Mouse (Mus musculus) brain, embryonic 14.5 days (tissue): ENCODE data around the gene Clec10a. TPM values are rescaled to one million over a fixed set of nuclear protein-coding genes. Genes with fewer than 3 reads are reported as not detected.

ENCODE experiments used
- DNase-seq: peaks from one replicate; pipeline ENCODE4 v3.0.0-alpha.2; 2011; ENCODE audit warnings: low read depth
- CTCF ChIP-seq: fragments of 200-500 bp; IDR thresholded peaks from 2 replicates; pipeline ENCODE4 v1.5.1; 2012; ENCODE audit warnings: inconsistent platforms, mild to moderate bottlenecking, moderate library complexity, borderline replicate concordance; ENCODE audit not compliant: insufficient read depth, insufficient read length; ENCODE audit errors: extremely low read depth
- POLR2A ChIP-seq: fragments of 200-500 bp; IDR thresholded peaks from 2 replicates; pipeline ENCODE4 v1.6.1; 2012; ENCODE audit warnings: mild to moderate bottlenecking, inconsistent platforms, borderline replicate concordance; ENCODE audit not compliant: poor library complexity, insufficient read depth, insufficient read length, severe bottlenecking; ENCODE audit errors: extremely low read depth
- polyA plus RNA-seq: library from polyadenylated mRNA; depleted of rRNA; stranded (reverse); fragments of >200 nt; gene quantifications from 2 replicates; pipeline ENCODE4 v1.2.3, GENCODE M21; 2012

The Clec10a gene
- polyA plus RNA-seq, 1 experiment: 0.60 TPM

GRCm38 (mm10) chr11:70189319-70190134 is 33.5 kb downstream of the Clec10a start:
- no peak for DNase-seq
- TF ChIP-seq CTCF: no peak

GRCm38 (mm10) chr11:70191188-70191587 is 35.2 kb downstream of the Clec10a start:
- TF ChIP-seq POLR2A (no peak), CTCF (no peak)
- DNase-seq: no peak

- TF ChIP-seq CTCF: no peak
- no peak for TF ChIP-seq POLR2A
- DNase-seq: no peak
Observed at GRCm38 (mm10) chr11:70192157-70192556, 36.2 kb downstream of the Clec10a start.

- TF ChIP-seq CTCF (no peak), POLR2A (no peak)
- DNase-seq: no peak
Observed at GRCm38 (mm10) chr11:70193354-70194285, 37.6 kb downstream of the Clec10a start.

GRCm38 (mm10) chr11:70198332-70198731 is 42.3 kb downstream of the Clec10a start:
- no peak for DNase-seq
- no peak for TF ChIP-seq CTCF
- TF ChIP-seq POLR2A: no peak

GRCm38 (mm10) chr11:70199107-70199506 is 43.1 kb downstream of the Clec10a start:
- no peak for TF ChIP-seq CTCF
- no peak for TF ChIP-seq POLR2A
- DNase-seq: no peak

- no peak for TF ChIP-seq POLR2A
- no peak for TF ChIP-seq CTCF
- DNase-seq: no peak
Observed at GRCm38 (mm10) chr11:70200036-70200608, 44.1 kb downstream of the Clec10a start.

GRCm38 (mm10) chr11:70201691-70202090 is 45.7 kb downstream of the Clec10a start:
- peak; percentile 90 for DNase-seq

GRCm38 (mm10) chr11:70206801-70207200 is 50.8 kb downstream of the Clec10a start:
- TF ChIP-seq CTCF: no peak
- TF ChIP-seq POLR2A: no peak
- DNase-seq: no peak

More at GRCm38 (mm10) chr11:70201691-70202090, 45.7 kb downstream of the Clec10a start:
- TF ChIP-seq CTCF (peak; percentile 94), POLR2A (no peak)

GRCm38 (mm10) chr11:70207283-70207682 is 51.3 kb downstream of the Clec10a start:
- DNase-seq: no peak
- TF ChIP-seq CTCF: no peak
- no peak for TF ChIP-seq POLR2A

- DNase-seq: no peak
- TF ChIP-seq CTCF (no peak), POLR2A (no peak)
Observed at GRCm38 (mm10) chr11:70208778-70209388, 52.9 kb downstream of the Clec10a start.
